Mouse (Mus musculus) heart, postnatal 25 days (tissue): ENCODE data around the gene Plekhg3. TPM values are rescaled to one million over a fixed set of nuclear protein-coding genes. Genes with fewer than 3 reads are reported as not detected.
A peak's percentile ranks its signal among the peaks of the same experiment; 100 is the strongest.

Experiments used
- DNase-seq: peaks from one replicate; pipeline ENCODE4 v3.0.0; 2022; ENCODE audit warnings: low spot score
- intact Hi-C: fragments of 180-260 bp; cut with DNase I; formaldehyde crosslinking; loops from one replicate; pipeline ENCODE4 v1.15.1; 2025
- total RNA-seq, 2 experiments: library from RNA; stranded (reverse); gene quantifications; 2 replicates each; pipeline ENCODE4 v1.2.3; 2021

Plekhg3 gene
- 10 to 100 TPM; 13.5 to 16.6 TPM for total RNA-seq

GRCm38 (mm10) chr12:76530580-76531139 is at the start of gene Plekhg3:
Gene Plekhg3 (plus strand): TSS chr12:76530891.
- intact Hi-C loops: loop anchor here (5.0 kb wide), 1 partner anchor 33 kb away; no protein-coding TSS in a partner anchor
- DNase-seq: no peak

GRCm38 (mm10) chr12:76482446-76482845 is 48.2 kb upstream of the Plekhg3 start:
- intact Hi-C loops: no loop called here
- DNase-seq: no peak

GRCm38 (mm10) chr12:76482948-76483347 is 47.7 kb upstream of the Plekhg3 start:
- DNase-seq: no peak
- intact Hi-C loops: no loop called here

DNA sequence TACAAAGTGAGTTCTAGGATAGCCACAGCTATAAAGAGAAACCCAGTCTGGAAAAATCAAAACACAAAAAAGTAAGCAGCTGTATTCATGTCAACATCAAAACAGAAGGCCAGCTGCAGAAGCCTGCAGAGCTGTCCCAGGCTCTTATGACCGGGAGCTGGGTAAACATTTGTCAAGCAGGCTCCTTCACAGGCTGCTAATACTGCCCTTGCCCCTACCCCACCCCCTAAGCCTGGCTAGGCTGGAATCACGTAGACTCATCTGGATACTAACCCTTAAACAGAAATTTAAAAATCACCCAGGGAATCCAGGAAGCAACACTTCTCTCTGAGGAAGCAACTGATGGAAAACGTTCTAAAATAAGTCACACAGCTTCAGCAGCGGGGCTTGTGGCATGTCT is 45.8 kb upstream of the Plekhg3 start:
- DNase-seq: no peak
- intact Hi-C loops: no loop called here

DNA sequence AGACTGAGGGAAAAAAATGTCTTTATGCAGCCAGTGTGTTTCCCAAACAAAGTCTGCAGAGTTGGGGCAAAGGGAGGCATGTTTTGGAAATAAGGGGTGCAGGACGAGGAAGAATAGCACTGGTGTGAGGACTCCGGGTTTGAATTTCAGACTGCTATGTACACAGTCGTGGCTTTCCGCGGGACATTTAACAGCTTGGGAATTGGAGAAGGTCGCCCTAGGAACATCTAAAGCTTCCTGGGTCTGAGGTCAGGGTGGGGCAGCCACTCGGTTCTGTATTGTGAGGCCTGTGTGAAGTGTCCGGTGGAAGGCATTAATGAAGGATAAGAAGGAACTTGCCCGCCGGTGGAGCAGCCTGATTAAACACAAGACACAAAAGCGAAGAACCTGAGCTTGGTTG is 45.3 kb upstream of the Plekhg3 start:
- intact Hi-C loops: no loop called here
- no peak for DNase-seq

DNA sequence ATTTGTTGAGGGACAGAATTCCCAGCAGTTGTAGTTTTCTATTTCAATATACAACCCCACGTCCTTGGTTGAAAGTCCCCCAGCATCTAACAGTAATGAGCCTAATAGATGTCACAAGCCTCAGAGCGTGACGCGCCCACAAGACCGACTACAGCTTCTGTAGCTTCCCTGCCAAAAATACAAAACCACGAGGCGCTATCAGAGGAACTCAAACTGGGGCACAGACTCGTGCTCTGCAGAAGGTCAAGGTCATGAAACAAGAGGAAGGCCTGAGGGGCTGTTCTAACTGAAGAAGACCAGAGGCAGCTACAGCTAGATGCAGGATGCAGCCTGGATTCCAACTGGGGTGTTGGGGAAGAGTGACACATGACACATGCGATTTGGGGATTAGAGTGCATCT is 43.7 kb upstream of the Plekhg3 start:
- intact Hi-C loops: no loop called here
- DNase-seq: no peak

DNA sequence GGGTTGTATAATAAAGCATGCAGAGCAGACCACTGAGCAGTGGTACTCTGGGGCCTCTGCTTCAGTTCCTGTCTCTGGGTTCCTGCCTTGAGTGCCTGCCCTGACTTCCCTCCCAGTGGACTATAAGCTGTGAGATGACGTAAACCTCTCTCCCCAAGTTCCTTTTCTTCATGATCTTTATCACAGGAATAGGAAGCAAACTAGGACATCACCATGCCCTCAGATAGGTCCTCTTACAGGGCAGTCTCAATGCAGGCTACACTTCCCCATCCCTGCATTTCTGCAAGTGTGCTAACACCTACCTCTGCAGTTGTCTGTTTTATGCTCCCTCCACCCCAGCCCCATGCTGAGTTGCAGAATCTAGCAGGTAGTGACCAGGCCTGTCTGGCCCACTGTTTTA is 39.9 kb upstream of the Plekhg3 start:
- no peak for DNase-seq
- intact Hi-C loops: loop anchor here (10.0 kb wide), 2 partner anchors 234 to 314 kb away; no protein-coding TSS in a partner anchor

DNA sequence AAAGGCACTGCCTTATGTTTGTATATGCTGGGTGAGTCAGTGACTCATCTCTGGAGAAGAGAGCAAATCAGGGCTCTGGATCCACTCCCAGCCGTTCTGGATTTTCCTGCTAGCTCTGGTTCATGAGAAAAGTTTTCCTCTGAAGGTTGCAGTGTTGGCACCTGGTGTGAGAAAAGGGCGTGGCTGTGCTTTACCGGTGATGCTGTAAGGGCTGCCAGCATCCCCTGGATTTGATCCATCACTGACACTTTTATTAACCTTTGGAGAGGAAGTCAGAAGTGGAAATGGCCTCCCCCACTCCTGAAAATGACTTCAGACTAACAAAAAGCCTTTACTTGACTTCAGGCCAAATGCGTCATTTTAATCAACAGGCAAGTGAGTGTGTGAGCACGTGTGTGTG is 37.2 kb upstream of the Plekhg3 start:
- peak; percentile 69 for DNase-seq
- intact Hi-C loops: loop anchor here (10.0 kb wide), 2 partner anchors 231 to 311 kb away; no protein-coding TSS in a partner anchor

- intact Hi-C loops: loop anchor here (5.0 to 10.0 kb wide), 4 partner anchors 37 to 309 kb away; partner anchors contain the start of gene Plekhg3
- no peak for DNase-seq
Observed at GRCm38 (mm10) chr12:76495381-76495780, 35.3 kb upstream of the Plekhg3 start.

DNA sequence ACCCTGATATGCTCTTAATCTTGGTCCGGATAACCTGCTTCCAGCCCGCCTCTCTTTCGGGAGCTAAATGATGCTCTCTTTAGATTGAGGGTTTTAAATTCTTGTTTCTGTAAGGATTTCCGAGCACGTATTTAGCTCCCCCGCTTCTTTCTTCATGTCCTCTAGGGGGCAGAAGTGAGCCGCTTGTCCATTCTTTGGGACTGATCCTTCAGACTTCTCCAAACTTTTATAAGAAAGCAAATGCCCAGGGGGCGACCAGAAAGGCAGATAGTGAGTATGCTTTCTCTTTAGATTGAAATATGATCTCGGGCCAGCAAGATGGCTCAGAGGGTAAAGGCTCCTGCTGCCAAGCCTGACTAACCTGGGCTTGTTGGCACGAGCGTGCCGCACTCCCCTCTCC is 34.4 kb upstream of the Plekhg3 start:
- no peak for DNase-seq
- intact Hi-C loops: loop anchor here (1.0 to 10.0 kb wide), 5 partner anchors 36 to 308 kb away; partner anchors contain the start of gene Plekhg3

- DNase-seq: no peak
- intact Hi-C loops: loop anchor here (5.0 to 10.0 kb wide), 4 partner anchors 33 to 306 kb away; partner anchors contain the start of gene Plekhg3
Observed at GRCm38 (mm10) chr12:76499276-76499675, 31.4 kb upstream of the Plekhg3 start.

DNA sequence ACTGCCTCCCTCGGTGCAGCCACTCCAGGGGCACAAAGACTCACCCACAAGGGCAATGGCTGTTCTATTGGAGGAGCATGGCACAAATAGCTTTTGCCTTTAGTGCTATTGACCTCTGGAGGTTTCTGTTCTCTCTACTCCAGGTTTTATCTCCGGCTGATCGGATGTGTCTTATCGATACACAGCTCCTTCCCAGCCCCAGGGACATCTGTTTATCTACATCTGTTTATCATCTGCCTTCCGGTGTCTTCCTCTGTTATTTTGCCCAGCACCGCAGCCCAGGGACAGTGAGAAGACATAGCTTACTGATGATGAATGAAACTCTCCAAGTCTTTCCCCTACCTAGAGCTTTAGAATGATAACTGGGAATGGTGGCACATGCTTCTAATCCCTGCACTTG is 30.6 kb upstream of the Plekhg3 start:
- DNase-seq: no peak
- intact Hi-C loops: no loop called here

DNA sequence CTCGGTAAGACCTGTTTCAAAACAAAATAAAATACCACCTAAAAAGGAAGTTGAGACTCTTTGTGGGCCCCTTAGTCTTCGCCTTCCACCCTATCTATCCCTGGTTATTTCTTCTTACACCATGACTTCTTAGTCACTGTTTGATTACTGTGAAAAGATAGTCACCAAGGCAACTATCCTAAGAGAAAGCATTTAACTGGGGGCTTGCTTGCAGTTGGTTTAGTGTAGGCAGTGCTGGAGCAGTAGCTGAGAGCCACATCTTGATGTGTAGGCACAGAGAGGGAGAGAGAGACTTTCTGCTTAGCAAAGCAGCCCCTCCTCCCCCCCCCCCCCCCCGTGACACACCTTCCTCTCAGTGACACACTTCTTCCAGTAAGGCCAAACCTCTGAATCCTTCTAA is 29.8 kb upstream of the Plekhg3 start:
- no peak for DNase-seq
- intact Hi-C loops: no loop called here

GRCm38 (mm10) chr12:76502981-76503380 is 27.7 kb upstream of the Plekhg3 start:
- intact Hi-C loops: no loop called here
- DNase-seq: no peak

DNA sequence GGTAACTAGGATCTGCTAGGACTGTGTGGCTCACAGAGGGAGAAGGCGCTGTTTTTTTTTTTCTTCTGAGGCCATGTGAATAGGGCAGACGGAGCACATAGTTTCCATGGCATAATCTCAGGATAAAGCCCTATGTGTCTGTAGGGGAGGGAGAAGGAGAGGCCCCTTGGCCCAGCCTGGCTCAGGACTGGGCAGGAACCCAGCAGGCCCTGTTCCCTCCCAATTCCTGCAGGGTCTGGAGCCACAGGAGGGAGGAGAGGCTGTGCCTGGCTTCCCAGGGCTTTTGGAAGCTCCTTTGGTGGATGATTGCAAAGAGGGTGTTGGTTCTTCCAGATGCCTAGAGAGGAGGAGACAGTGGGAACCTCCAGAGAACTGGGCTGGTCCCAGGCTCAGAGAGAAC is 24.2 kb upstream of the Plekhg3 start:
- intact Hi-C loops: no loop called here

DNA sequence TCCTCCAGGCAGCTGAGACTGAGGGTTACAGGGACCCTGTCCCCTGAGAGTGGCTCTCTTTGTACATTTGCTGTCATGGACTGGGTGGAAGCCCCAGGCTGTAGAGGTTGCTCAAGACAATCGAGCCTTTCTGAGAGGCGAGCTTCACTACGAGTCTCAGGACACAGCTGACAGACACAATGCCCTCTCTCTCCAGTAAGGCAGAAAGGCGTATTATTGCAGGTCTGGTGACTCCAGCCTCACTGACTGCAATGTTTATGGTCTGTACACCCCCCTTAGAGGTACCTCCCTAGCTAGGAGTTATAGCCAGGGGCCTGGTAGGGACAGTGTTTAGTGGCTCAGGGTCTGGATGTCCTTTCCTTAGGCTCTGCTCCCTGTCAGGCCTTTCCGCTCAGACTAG is 22.9 kb upstream of the Plekhg3 start:
- intact Hi-C loops: no loop called here
- no peak for DNase-seq

More for the DNA sequence above, 24.2 kb upstream of the Plekhg3 start:
- peak; percentile 71 for DNase-seq

DNA sequence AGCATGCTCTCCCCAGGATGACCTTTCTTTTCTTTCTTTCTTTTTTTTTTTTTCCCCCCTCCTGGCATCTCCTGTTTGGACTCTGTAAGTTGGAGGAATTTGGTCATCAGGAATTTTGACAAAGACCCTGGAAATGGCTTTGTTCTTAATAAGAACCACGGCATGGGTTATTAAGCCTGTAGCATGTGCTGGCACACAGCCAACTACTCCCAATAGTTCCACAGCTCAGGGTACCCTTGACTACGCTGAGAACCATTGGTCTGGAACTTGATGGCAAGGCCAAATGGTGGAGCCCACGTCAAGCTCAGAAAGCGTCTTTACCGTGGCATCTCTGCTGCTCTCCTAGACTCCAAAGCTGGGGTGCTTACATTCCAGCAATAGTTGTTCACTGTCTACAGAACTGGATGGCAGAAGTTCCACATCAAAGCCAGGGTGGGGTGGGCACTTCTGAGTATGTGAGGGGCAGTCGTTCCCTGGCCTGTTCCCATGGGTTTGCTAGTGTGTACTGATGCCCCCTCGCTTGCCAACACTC is 21.7 kb upstream of the Plekhg3 start:
- intact Hi-C loops: no loop called here
- DNase-seq: no peak

- intact Hi-C loops: no loop called here
- DNase-seq: no peak
Observed at GRCm38 (mm10) chr12:76512731-76513130, 18.0 kb upstream of the Plekhg3 start.

DNA sequence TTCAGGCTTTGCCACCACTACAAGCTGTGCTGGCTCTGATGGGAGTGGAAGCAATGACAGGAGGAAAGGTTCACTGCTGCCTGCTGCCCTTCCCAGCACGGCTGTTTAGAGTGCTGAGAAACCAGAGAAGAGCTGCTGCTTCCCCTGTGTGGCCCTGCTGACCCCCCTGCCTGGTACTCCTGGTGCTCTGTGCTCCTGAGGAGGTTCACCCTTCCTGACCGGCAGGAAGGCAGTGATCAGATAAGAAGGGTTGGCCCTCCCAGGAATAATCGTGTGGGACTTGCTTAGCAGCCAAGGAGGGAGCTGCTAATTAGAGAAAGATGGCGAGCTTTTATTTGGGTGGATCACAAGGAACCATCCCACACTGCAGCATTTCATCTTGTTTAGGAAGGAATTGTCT is 15.8 kb upstream of the Plekhg3 start:
- intact Hi-C loops: no loop called here
- no peak for DNase-seq

DNA sequence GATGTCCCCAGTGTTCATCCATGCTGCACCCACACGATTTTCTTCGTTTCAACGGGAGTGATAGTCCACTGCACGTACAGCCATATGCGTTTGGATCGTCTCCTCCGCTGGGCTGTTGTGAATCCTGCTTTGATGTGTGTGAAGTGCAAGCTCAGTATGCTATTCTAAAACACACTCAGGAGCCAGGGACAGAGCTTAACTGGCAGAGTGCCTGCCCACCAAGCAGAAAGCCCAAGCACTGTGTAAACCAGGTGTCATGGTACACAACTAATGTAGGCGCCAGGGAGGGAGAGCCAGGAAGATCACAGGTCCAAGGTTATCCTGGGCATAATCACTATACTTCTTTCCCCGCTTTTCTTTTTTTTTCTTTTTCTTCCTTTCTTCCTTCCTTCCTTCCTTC is 12.7 kb upstream of the Plekhg3 start:
- intact Hi-C loops: loop anchor here (2.0 kb wide), 1 partner anchor 15 kb away; no protein-coding TSS in a partner anchor
- no peak for DNase-seq

GRCm38 (mm10) chr12:76518909-76519842 is 11.5 kb upstream of the Plekhg3 start:
- intact Hi-C loops: no loop called here
- DNase-seq: peak; percentile 55
